Mouse (Mus musculus) left cerebral cortex, postnatal 4 days (tissue): Measurements from ENCODE around the gene Lrrc75b. TPM values are rescaled to one million over a fixed set of nuclear protein-coding genes. Genes with fewer than 3 reads are reported as not detected.

Experiments used
- DNase-seq: peaks from one replicate; pipeline ENCODE4 v3.0.0-alpha.2; 2022
- intact Hi-C: fragments of 180-260 bp; cut with DNase I; formaldehyde crosslinking; loops from one replicate; pipeline ENCODE4 v1.15.1; 2025
- total RNA-seq, 2 experiments: library from RNA; stranded (reverse); gene quantifications; 2 replicates each; pipeline ENCODE4 v1.2.3; 2021

Lrrc75b gene
- total RNA-seq, 2 experiments from 2014 or later, result 46.4 to 49.0 TPM

- intact Hi-C loops, result no loop called here
Measured at GRCm38 (mm10) chr10:75505130-75505495, 55.0 kb downstream of the Lrrc75b start.

GRCm38 (mm10) chr10:75504234-75505129 lies 55.6 kb downstream of the Lrrc75b start:
- intact Hi-C loops, result no loop called here
- no peak for DNase-seq

More at GRCm38 (mm10) chr10:75505130-75505495, 55.0 kb downstream of the Lrrc75b start:
- no peak for DNase-seq

GRCm38 (mm10) chr10:75503692-75504091 lies 56.4 kb downstream of the Lrrc75b start:
- DNase-seq, result no peak
- intact Hi-C loops, result no loop called here

- DNase-seq, result no peak
- intact Hi-C loops, result no loop called here
Measured at GRCm38 (mm10) chr10:75501641-75502040, 58.5 kb downstream of the Lrrc75b start.

- intact Hi-C loops, result no loop called here
Measured at GRCm38 (mm10) chr10:75500345-75500744, 59.8 kb downstream of the Lrrc75b start.

More at GRCm38 (mm10) chr10:75500345-75500744, 59.8 kb downstream of the Lrrc75b start:
- no peak for DNase-seq

Other genes with a start within 250 kb of the Lrrc75b start
- gene Adora2a, start 243.5 kb downstream of the Lrrc75b start, total RNA-seq, result 10 to 100 TPM; 10.2 to 13.5 TPM
- under 1 TPM; 0.12 to 0.52 TPM for gene Upb1, start 159.2 kb downstream of the Lrrc75b start, total RNA-seq
- gene Snrpd3, start 42.8 kb downstream of the Lrrc75b start, total RNA-seq, result 100 to 1,000 TPM; 119 to 120 TPM
- gene Gucd1, start 42.4 kb downstream of the Lrrc75b start, total RNA-seq, result 10 to 100 TPM; 21.5 to 23.8 TPM
- 1 to 10 TPM; 3.1 to 3.5 TPM for gene Ggt1, start 1.3 kb upstream of the Lrrc75b start, total RNA-seq
- gene Ggt5, start 29.0 kb upstream of the Lrrc75b start, total RNA-seq, result 1 to 10 TPM; 1.9 to 3.0 TPM
- gene Susd2, start 83.7 kb upstream of the Lrrc75b start, total RNA-seq, result 1 to 10 TPM; 1.6 to 2.5 TPM
- gene Cabin1, start 204.0 kb upstream of the Lrrc75b start, total RNA-seq, result 100 to 1,000 TPM in 1 of 2 experiments, 10 to 100 TPM in 1; 93.1 to 101 TPM
- gene Ddt, start 213.1 kb upstream of the Lrrc75b start, total RNA-seq, result 10 to 100 TPM; 34.0 to 36.1 TPM
- gene Gm20441, start 220.6 kb upstream of the Lrrc75b start, total RNA-seq, result not detected
- under 1 TPM; 0.60 to 0.70 TPM for gene Gstt3, start 221.1 kb upstream of the Lrrc75b start, total RNA-seq
- 1 to 10 TPM; 6.6 to 9.4 TPM for gene Gstt1, start 238.3 kb upstream of the Lrrc75b start, total RNA-seq